Mouse (Mus musculus) heart, embryonic 11.5 days (tissue): ENCODE results near the gene Gm15013. TPM values are rescaled to one million over a fixed set of nuclear protein-coding genes. Genes with fewer than 3 reads are reported as not detected.

Experiments used
- ATAC-seq: fragments of 200-750 bp; cut with Nextera tagmentation; replicated peaks from 2 replicates; pipeline ENCODE4 v1.8.0; 2017; ENCODE audit warnings: moderate library complexity; ENCODE audit not compliant: insufficient number of reproducible peaks, low FRiP score, low TSS enrichment
- H3K27ac ChIP-seq: fragments of 300-500 bp; sonication (generic); 2 replicates; pipeline ENCODE4 v1.5.1; 2014; ENCODE audit warnings: mild to moderate bottlenecking, low read depth, low read length
- H3K27me3 ChIP-seq: fragments of 300-500 bp; sonication (generic); 2 replicates; pipeline ENCODE4 v1.6.1; 2014; ENCODE audit warnings: mild to moderate bottlenecking, low read length, mixed read lengths; ENCODE audit not compliant: control insufficient read depth, insufficient read depth
- H3K36me3 ChIP-seq: fragments of 300-500 bp; sonication (generic); 2 replicates; pipeline ENCODE4 v1.6.1; 2014; ENCODE audit warnings: mild to moderate bottlenecking, low read length, moderate library complexity, mixed read lengths; ENCODE audit not compliant: control insufficient read depth, insufficient read depth
- H3K4me1 ChIP-seq: fragments of 300-500 bp; sonication (generic); 2 replicates; pipeline ENCODE4 v1.6.1; 2014; ENCODE audit warnings: low read length; ENCODE audit not compliant: control insufficient read depth, insufficient read depth
- H3K4me2 ChIP-seq: fragments of 300-500 bp; sonication (generic); 2 replicates; pipeline ENCODE4 v1.6.1; 2014; ENCODE audit warnings: mild to moderate bottlenecking, moderate library complexity
- H3K4me3 ChIP-seq: fragments of 300-500 bp; sonication (generic); 2 replicates; pipeline ENCODE4 v1.5.1; 2014; ENCODE audit warnings: low read depth, low read length
- H3K9ac ChIP-seq: fragments of 300-500 bp; sonication (generic); 2 replicates; pipeline ENCODE4 v1.6.1; 2014; ENCODE audit warnings: mild to moderate bottlenecking, low read depth, low read length, moderate library complexity
- H3K9me3 ChIP-seq: fragments of 300-500 bp; sonication (generic); replicated peaks from 2 replicates; pipeline ENCODE4 v1.6.1; 2016; ENCODE audit warnings: low read length; ENCODE audit not compliant: control insufficient read depth
- WGBS: fragments of 180-500 bp; shearing (Covaris S2); extraction: QIAGEN DNeasy Blood & Tissue Kit; methylation state at CpG from one replicate; pipeline ENCODE4 v1.1.7; 2014; ENCODE audit not compliant: insufficient replicate concordance; 5-methylcytosine and 5-hydroxymethylcytosine counted together
- polyA plus RNA-seq: library from polyadenylated mRNA; unstranded; fragments of >200 nt; fragmentation: Nextera tagmentation; extraction: Ambion mirVana; gene quantifications from 2 replicates; pipeline ENCODE4 v1.2.1, GENCODE M21; 2014

Gm15013 gene
- polyA plus RNA-seq, 1 experiment from 2014 or later: 0.27 TPM

GRCm38 (mm10) chrX:139684410-139684774 is 29.9 kb downstream of the Gm15013 start:
- Histone ChIP-seq H3K36me3 (no peaks in the 10 kb centered on the region), H3K9ac (peak overlapping the region; percentile 72; the same call in 1 of the 2 replicates), H3K9me3 (no peaks in the 10 kb centered on the region), H3K27ac (no peak overlapping the region), H3K27me3 (no peaks in the 10 kb centered on the region), H3K4me3 (peak overlapping the region; percentile 55), H3K4me2 (peak overlapping the region; percentile 62), H3K4me1 (no peaks in the 10 kb centered on the region)
- 14% methylated on average over 8 of the region's 8 CpGs for WGBS
- ATAC-seq: peak; percentile 29; the same call in 1 of the 2 replicates

DNA sequence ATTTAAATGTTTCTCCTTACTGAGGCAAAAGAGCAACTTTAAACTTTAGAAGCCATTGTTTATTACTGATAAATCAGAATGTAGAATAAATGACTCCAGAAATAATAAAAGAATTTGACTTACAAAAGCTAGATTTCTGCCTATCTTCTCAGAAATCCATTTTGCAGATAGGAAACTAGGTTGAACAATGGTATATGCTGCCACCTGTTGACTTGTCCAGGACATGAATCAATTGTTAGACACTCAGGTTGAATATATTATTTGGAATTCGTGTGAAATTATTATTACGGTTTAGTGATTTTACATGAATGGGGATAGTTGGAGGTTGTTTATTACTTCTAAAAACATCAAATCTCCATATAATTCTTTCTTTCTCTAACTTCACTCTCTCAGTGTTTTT is 48.5 kb downstream of the Gm15013 start:
- Histone ChIP-seq H3K27me3 (no peaks in the 10 kb centered on the region), H3K36me3 (no peaks in the 10 kb centered on the region), H3K9ac (no peak overlapping the region), H3K9me3 (no peaks in the 10 kb centered on the region), H3K4me3 (no peak overlapping the region), H3K4me1 (no peaks in the 10 kb centered on the region), H3K4me2 (no peak overlapping the region), H3K27ac (no peak overlapping the region)
- WGBS: 76% methylated on average over 2 of the region's 2 CpGs
- ATAC-seq: no peak

Other genes starting within 250 kb of the Gm15013 start
- gene D330045A20Rik, start 234.1 kb downstream of the Gm15013 start, polyA plus RNA-seq: 1.2 and 1.5 TPM in 2 replicates
- gene Rnf128, start 151.2 kb downstream of the Gm15013 start, polyA plus RNA-seq: 27.6 and 29.0 TPM in 2 replicates
- 1.9 and 2.0 TPM in 2 replicates for gene Tbc1d8b, start 29.5 kb downstream of the Gm15013 start, polyA plus RNA-seq
- not detected in 2 replicates for gene Ripply1, start 67.9 kb upstream of the Gm15013 start, polyA plus RNA-seq
- gene Cldn2, start 86.3 kb upstream of the Gm15013 start, polyA plus RNA-seq: not detected in 2 replicates
- 10.2 and 10.3 TPM in 2 replicates for gene Morc4, start 157.2 kb upstream of the Gm15013 start, polyA plus RNA-seq